Mouse (Mus musculus) adrenal gland, postnatal 14 days (tissue): ENCODE data around the gene Pgap2. TPM values are rescaled to one million over a fixed set of nuclear protein-coding genes. Genes with fewer than 3 reads are reported as not detected.

Experiments used
- DNase-seq: peaks from one replicate; pipeline ENCODE4 v3.0.0; 2021; ENCODE audit warnings: mixed read lengths
- long read RNA-seq, 2 experiments: library from polyadenylated mRNA; stranded (forward); transcript quantifications; one replicate each; pipeline ENCODE4 v2.0.0; 2021
- total RNA-seq: library from RNA; stranded (reverse); gene quantifications from 2 replicates; pipeline ENCODE4 v1.2.3, GENCODE M21; 2021

Pgap2 gene
- 75.7 and 87.8 TPM in 2 replicates for total RNA-seq
- long read RNA-seq, experiment 1, transcript Pgap2-225 (7 exons, 2,034 nt) = minor isoform, 25 of 103 reads
- long read RNA-seq, experiment 1, transcript Pgap2-201 (7 exons, 1,201 nt) = major isoform, 27 of 103 reads
- long read RNA-seq, experiment 1, transcript Pgap2-204 (7 exons, 2,141 nt) = minor isoform, 5 of 103 reads
- long read RNA-seq, experiment 1, partial matches to known transcripts = 3 of 103 reads
- long read RNA-seq, experiment 1, other reads (novel, unspliced or antisense) = 40 of 103 reads
- long read RNA-seq, experiment 2, transcript Pgap2-225 (7 exons, 2,034 nt) = minor isoform, 8 of 61 reads
- long read RNA-seq, experiment 2, transcript Pgap2-201 (7 exons, 1,201 nt) = major isoform, 20 of 61 reads
- long read RNA-seq, experiment 2, partial matches to known transcripts = 3 of 61 reads
- long read RNA-seq, experiment 2, other reads (novel, unspliced or antisense) = 27 of 61 reads

GRCm38 (mm10) chr7:102209756-102210721 lies at the start of gene Pgap2, which contains the start of gene Nup98:
TSS of gene Pgap2 (plus strand) at chr7:102210208.
TSS of gene Nup98 (minus strand) at chr7:102210176.
- DNase-seq = peak; percentile 99

- DNase-seq = no peak
These were observed 39.7 kb upstream of the Pgap2 start for GRCm38 (mm10) chr7:102170300-102170699.

GRCm38 (mm10) chr7:102183849-102184248 lies 26.2 kb upstream of the Pgap2 start:
- no peak for DNase-seq

GRCm38 (mm10) chr7:102192356-102192755 lies 17.7 kb upstream of the Pgap2 start:
- DNase-seq = no peak

GRCm38 (mm10) chr7:102200576-102200975 lies 9.4 kb upstream of the Pgap2 start:
- DNase-seq = no peak

- no peak for DNase-seq
These were observed 8.8 kb upstream of the Pgap2 start for GRCm38 (mm10) chr7:102200996-102201785.

GRCm38 (mm10) chr7:102204296-102204857 lies 5.6 kb upstream of the Pgap2 start:
- DNase-seq = no peak

GRCm38 (mm10) chr7:102205646-102206045 lies 4.4 kb upstream of the Pgap2 start:
- no peak for DNase-seq

GRCm38 (mm10) chr7:102208806-102209363 lies 1.1 kb upstream of the Pgap2 start:
- DNase-seq = no peak

GRCm38 (mm10) chr7:102211071-102211470 lies 1.1 kb downstream of the Pgap2 start:
- DNase-seq = no peak

GRCm38 (mm10) chr7:102221899-102222298 lies 11.9 kb downstream of the Pgap2 start:
- no peak for DNase-seq

GRCm38 (mm10) chr7:102222336-102222735 lies 12.3 kb downstream of the Pgap2 start:
- peak; percentile 70 for DNase-seq

- DNase-seq = peak; percentile 83
These were observed 13.0 kb downstream of the Pgap2 start for GRCm38 (mm10) chr7:102222830-102223556.

- DNase-seq = peak; percentile 79
These were observed 14.1 kb downstream of the Pgap2 start for GRCm38 (mm10) chr7:102223883-102224738.

- DNase-seq = no peak
These were observed 16.0 kb downstream of the Pgap2 start for GRCm38 (mm10) chr7:102226051-102226450.

- no peak for DNase-seq
These were observed 18.2 kb downstream of the Pgap2 start for GRCm38 (mm10) chr7:102228049-102228670.

- DNase-seq = peak; percentile 71
These were observed 19.8 kb downstream of the Pgap2 start for GRCm38 (mm10) chr7:102229814-102230213.

GRCm38 (mm10) chr7:102233059-102233458 lies 23.1 kb downstream of the Pgap2 start:
- no peak for DNase-seq
